Mouse (Mus musculus): ENCODE results near the gene Rbms3. TPM values are rescaled to one million over a fixed set of nuclear protein-coding genes. Genes with fewer than 3 reads are reported as not detected.

Rbms3 gene
- total and polyA plus RNA-seq, 2 experiments, result 2.4 to 4.0 TPM

GRCm38 (mm10) chr9:117397071-117397470 is 232.6 kb downstream of the Rbms3 start:
- H3K79me2 ChIP-seq (ENCODE audit: control insufficient read depth, insufficient read depth, low read length), result no peaks in the 10 kb centered on the region
- no peak overlapping the region for H3K9ac ChIP-seq (ENCODE audit: low read depth, low read length)
- DNase-seq (ENCODE audit: extremely low read depth, low read depth, low spot score), result no peak
- H3K4me1 ChIP-seq (ENCODE audit: control insufficient read depth, insufficient read depth, low read length), result no peaks in the 10 kb centered on the region
- H3K27ac ChIP-seq (replicated peaks; ENCODE audit: insufficient read depth, low read depth, low read length), result no peak overlapping the region
- no peaks in the 10 kb centered on the region for H3K36me3 ChIP-seq (ENCODE audit: control insufficient read depth, insufficient read depth, low read length)
- no peaks in the 10 kb centered on the region for H3K27me3 ChIP-seq (ENCODE audit: control insufficient read depth, insufficient read depth, low read length)
- TF ChIP-seq CTCF (IDR thresholded peaks at IDR 0.05; ENCODE audit: low read depth, low read length) (no peak), POLR2A (IDR thresholded peaks at IDR 0.05; ENCODE audit: extremely low read depth, insufficient read depth, low read length) (no peak)
- H3K4me3 ChIP-seq (ENCODE audit: insufficient read depth, low read depth, low read length), result no peak overlapping the region

DNA sequence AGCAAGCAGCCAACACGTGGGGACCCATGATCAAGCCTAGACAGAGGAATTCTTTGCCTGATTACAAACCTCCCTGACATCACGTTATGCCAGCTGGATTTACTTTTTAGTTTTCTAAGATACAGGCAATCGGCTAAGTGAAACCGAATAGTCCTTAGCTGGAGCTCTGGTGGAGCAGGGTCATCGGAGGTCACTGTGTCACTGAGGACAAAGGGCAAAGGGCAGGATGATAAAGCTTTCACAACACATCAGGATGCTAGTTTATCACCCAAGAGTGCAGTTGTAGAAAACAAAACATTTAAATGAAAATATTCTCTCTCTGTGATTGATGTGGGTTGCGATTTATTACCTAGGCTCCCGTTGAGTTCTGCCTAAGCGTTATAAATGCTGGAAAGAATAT is 233.1 kb downstream of the Rbms3 start:
- peak; percentile 55 for DNase-seq (ENCODE audit: extremely low read depth, low read depth, low spot score)
- no peaks in the 10 kb centered on the region for H3K79me2 ChIP-seq (ENCODE audit: control insufficient read depth, insufficient read depth, low read length)
- H3K27ac ChIP-seq (replicated peaks; ENCODE audit: insufficient read depth, low read depth, low read length), result no peak overlapping the region
- no peak overlapping the region for H3K9ac ChIP-seq (ENCODE audit: low read depth, low read length)
- TF ChIP-seq POLR2A (IDR thresholded peaks at IDR 0.05; ENCODE audit: extremely low read depth, insufficient read depth, low read length) (no peak), CTCF (IDR thresholded peaks at IDR 0.05; ENCODE audit: low read depth, low read length) (no peak)
- no peak overlapping the region for H3K4me3 ChIP-seq (ENCODE audit: insufficient read depth, low read depth, low read length)
- no peaks in the 10 kb centered on the region for H3K4me1 ChIP-seq (ENCODE audit: control insufficient read depth, insufficient read depth, low read length)
- 53% methylated on average over 8 of the region's 8 CpGs for WGBS
- H3K27me3 ChIP-seq (ENCODE audit: control insufficient read depth, insufficient read depth, low read length), result no peaks in the 10 kb centered on the region
- H3K36me3 ChIP-seq (ENCODE audit: control insufficient read depth, insufficient read depth, low read length), result no peaks in the 10 kb centered on the region

- Histone ChIP-seq H3K36me3 (ENCODE audit: control insufficient read depth, insufficient read depth, low read length) (no peaks in the 10 kb centered on the region), H3K27ac (replicated peaks; ENCODE audit: insufficient read depth, low read depth, low read length) (no peak overlapping the region), H3K9ac (ENCODE audit: low read depth, low read length) (no peak overlapping the region), H3K4me3 (ENCODE audit: insufficient read depth, low read depth, low read length) (no peak overlapping the region), H3K4me1 (ENCODE audit: control insufficient read depth, insufficient read depth, low read length) (no peaks in the 10 kb centered on the region), H3K79me2 (ENCODE audit: control insufficient read depth, insufficient read depth, low read length) (no peaks in the 10 kb centered on the region), H3K27me3 (ENCODE audit: control insufficient read depth, insufficient read depth, low read length) (no peaks in the 10 kb centered on the region)
- 81% methylated on average over 18 of the region's 18 CpGs for WGBS
- peak; percentile 25 for DNase-seq (ENCODE audit: extremely low read depth, low read depth, low spot score)
- TF ChIP-seq POLR2A (IDR thresholded peaks at IDR 0.05; ENCODE audit: extremely low read depth, insufficient read depth, low read length), result no peak
- TF ChIP-seq CTCF (IDR thresholded peaks at IDR 0.05; ENCODE audit: low read depth, low read length), result no peak
Measured at GRCm38 (mm10) chr9:117393626-117394525, 235.8 kb downstream of the Rbms3 start.

GRCm38 (mm10) chr9:117388024-117388423 is 241.7 kb downstream of the Rbms3 start:
- DNase-seq (ENCODE audit: extremely low read depth, low read depth, low spot score), result no peak
- no peaks in the 10 kb centered on the region for H3K36me3 ChIP-seq (ENCODE audit: control insufficient read depth, insufficient read depth, low read length)
- TF ChIP-seq POLR2A (IDR thresholded peaks at IDR 0.05; ENCODE audit: extremely low read depth, insufficient read depth, low read length) (no peak), CTCF (IDR thresholded peaks at IDR 0.05; ENCODE audit: low read depth, low read length) (no peak)
- 66% methylated on average over 9 of the region's 9 CpGs for WGBS
- no peaks in the 10 kb centered on the region for H3K4me1 ChIP-seq (ENCODE audit: control insufficient read depth, insufficient read depth, low read length)
- no peak overlapping the region for H3K4me3 ChIP-seq (ENCODE audit: insufficient read depth, low read depth, low read length)
- H3K27me3 ChIP-seq (ENCODE audit: control insufficient read depth, insufficient read depth, low read length), result no peaks in the 10 kb centered on the region
- H3K9ac ChIP-seq (ENCODE audit: low read depth, low read length), result no peak overlapping the region
- H3K27ac ChIP-seq (replicated peaks; ENCODE audit: insufficient read depth, low read depth, low read length), result no peak overlapping the region
- no peaks in the 10 kb centered on the region for H3K79me2 ChIP-seq (ENCODE audit: control insufficient read depth, insufficient read depth, low read length)

DNA sequence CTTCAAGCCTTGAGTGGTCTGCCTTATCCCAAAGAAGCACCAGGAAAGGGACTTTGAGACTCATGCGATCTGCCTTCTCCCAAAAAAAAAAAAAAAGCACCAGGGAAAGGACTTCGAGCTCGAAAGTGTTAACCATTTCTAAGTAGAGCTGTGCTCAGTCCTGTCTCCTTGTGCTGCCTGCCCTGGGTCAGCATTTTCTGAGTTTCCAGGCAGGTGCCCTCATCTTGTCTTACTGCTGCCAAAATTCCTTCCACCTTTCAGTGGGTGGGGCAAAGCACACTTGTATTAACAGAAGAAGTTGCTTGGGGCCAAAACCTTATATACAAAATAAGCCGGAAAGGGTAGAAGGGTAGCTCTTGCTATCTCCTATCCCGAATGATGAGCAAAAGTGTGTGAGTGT is 248.8 kb downstream of the Rbms3 start:
- Histone ChIP-seq H3K79me2 (ENCODE audit: control insufficient read depth, insufficient read depth, low read length) (no peaks in the 10 kb centered on the region), H3K4me3 (ENCODE audit: insufficient read depth, low read depth, low read length) (no peak overlapping the region), H3K36me3 (ENCODE audit: control insufficient read depth, insufficient read depth, low read length) (no peaks in the 10 kb centered on the region), H3K27me3 (ENCODE audit: control insufficient read depth, insufficient read depth, low read length) (no peaks in the 10 kb centered on the region), H3K4me1 (ENCODE audit: control insufficient read depth, insufficient read depth, low read length) (no peaks in the 10 kb centered on the region), H3K9ac (ENCODE audit: low read depth, low read length) (no peak overlapping the region), H3K27ac (replicated peaks; ENCODE audit: insufficient read depth, low read depth, low read length) (no peak overlapping the region)
- 79% methylated on average over 5 of the region's 5 CpGs for WGBS
- TF ChIP-seq POLR2A (IDR thresholded peaks at IDR 0.05; ENCODE audit: extremely low read depth, insufficient read depth, low read length) (no peak), CTCF (IDR thresholded peaks at IDR 0.05; ENCODE audit: low read depth, low read length) (no peak)
- no peak for DNase-seq (ENCODE audit: extremely low read depth, low read depth, low spot score)

DNA sequence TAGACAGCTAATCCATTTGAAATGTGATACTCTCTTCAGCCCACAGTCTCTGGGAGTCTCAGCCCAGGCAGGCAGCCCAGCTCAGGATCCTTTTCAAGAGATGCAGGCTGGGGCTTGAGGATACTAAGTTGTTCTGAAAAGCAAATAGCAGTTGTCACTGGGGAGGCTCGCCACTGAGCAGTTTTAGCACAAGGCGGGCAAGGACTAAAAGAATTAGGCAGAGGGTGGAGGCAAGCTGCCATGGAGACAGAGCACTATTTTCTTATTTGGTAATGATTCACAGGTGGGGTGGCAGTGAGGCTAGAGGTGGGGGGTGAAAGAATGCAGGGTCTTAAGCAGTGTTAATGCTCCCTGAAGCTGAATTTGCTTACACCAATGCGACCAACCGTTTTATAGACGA is 249.6 kb downstream of the Rbms3 start:
- 44% methylated on average over 5 of the region's 5 CpGs for WGBS
- Histone ChIP-seq H3K36me3 (ENCODE audit: control insufficient read depth, insufficient read depth, low read length) (no peaks in the 10 kb centered on the region), H3K4me1 (ENCODE audit: control insufficient read depth, insufficient read depth, low read length) (no peaks in the 10 kb centered on the region), H3K27ac (replicated peaks; ENCODE audit: insufficient read depth, low read depth, low read length) (no peak overlapping the region), H3K79me2 (ENCODE audit: control insufficient read depth, insufficient read depth, low read length) (no peaks in the 10 kb centered on the region), H3K27me3 (ENCODE audit: control insufficient read depth, insufficient read depth, low read length) (no peaks in the 10 kb centered on the region), H3K9ac (ENCODE audit: low read depth, low read length) (no peak overlapping the region), H3K4me3 (ENCODE audit: insufficient read depth, low read depth, low read length) (no peak overlapping the region)
- no peak for DNase-seq (ENCODE audit: extremely low read depth, low read depth, low spot score)
- TF ChIP-seq POLR2A (IDR thresholded peaks at IDR 0.05; ENCODE audit: extremely low read depth, insufficient read depth, low read length) (no peak), CTCF (IDR thresholded peaks at IDR 0.05; ENCODE audit: low read depth, low read length) (no peak)

Data from liver, adult 2 months (tissue).